Mouse (Mus musculus) G1E (cell line): ENCODE data around the gene Wwox.

Source experiments
- CTCF ChIP-seq: IDR thresholded peaks from 2 replicates; pipeline ENCODE4 v1.5.1; 2012; ENCODE audit warnings: low read depth, low read length, inconsistent platforms, mixed read lengths
- GATA1 ChIP-seq: IDR thresholded peaks from 2 replicates; pipeline ENCODE4 v1.6.1; 2012; ENCODE audit warnings: borderline replicate concordance, low read length, inconsistent platforms, mixed read lengths

GRCm38 (mm10) chr8:115147006-115147405 lies 707.6 kb downstream of the Wwox start:
- TF ChIP-seq CTCF = no peak
- TF ChIP-seq GATA1 = no peak
